Mouse (Mus musculus) small intestine, adult 2 months (tissue): Measurements from ENCODE around the gene Gm21987.

Experiments
- CTCF ChIP-seq: fragments of 200-500 bp; IDR thresholded peaks from 2 replicates; pipeline ENCODE4 v1.5.1; 2012; ENCODE audit warnings: low read depth, mild to moderate bottlenecking, control low read depth, inconsistent platforms, low read length, moderate library complexity, mixed read lengths; ENCODE audit not compliant: insufficient replicate concordance, insufficient read length; ENCODE audit errors: extremely low read depth
- POLR2A ChIP-seq: fragments of 200-500 bp; IDR thresholded peaks from 2 replicates; pipeline ENCODE4 v1.6.1; 2012; ENCODE audit warnings: low read depth, mild to moderate bottlenecking, control low read depth, inconsistent platforms, low read length, moderate library complexity

DNA sequence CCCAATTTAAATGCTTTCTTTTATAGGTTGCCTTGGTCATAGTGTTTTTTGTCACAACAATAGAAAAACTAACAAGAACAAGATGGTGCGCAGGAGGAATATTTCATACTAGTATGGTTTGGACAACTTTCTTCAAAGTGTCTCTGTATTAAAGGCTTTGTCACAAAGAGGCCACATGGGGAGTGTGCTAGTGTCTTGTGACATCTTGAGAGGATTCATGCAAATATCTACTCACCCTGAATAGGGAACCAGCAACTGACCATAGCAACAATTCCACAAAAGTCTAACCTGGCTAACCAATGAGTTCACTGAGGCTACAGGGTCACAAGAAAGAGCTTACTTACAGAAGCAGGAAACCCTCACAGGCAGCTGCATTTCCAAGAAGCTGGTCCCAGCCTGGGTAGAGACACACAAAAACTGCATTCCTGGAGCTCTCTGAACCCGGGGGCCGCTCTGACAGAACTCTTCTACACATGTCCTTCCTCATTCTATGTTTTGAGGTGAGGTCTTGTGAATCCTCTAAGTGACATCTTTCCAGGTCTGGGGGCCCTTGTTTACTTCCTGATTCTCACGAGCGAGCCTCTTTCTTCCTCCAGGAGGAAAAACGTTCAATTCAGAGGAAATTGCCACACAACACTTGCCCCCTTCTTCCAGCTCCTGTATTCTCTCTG lies 48.4 kb downstream of the Gm21987 start:
- TF ChIP-seq CTCF (no peak), POLR2A (no peak)
